Mouse (Mus musculus): ENCODE results near the gene Olfr1381. TPM values are rescaled to one million over a fixed set of nuclear protein-coding genes. Genes with fewer than 3 reads are reported as not detected.

The Olfr1381 gene
- polyA plus RNA-seq, 1 experiment from 2014 or later: not detected

Other genes with a start within 250 kb of the Olfr1381 start
- gene Olfr10, start 238.7 kb upstream of the Olfr1381 start, polyA plus RNA-seq (2015; fragmentation: Nextera tagmentation; extraction: Ambion mirVana): not detected in 2 replicates
- gene Olfr1391, start 220.7 kb upstream of the Olfr1381 start, polyA plus RNA-seq (2015; fragmentation: Nextera tagmentation; extraction: Ambion mirVana): not detected in 2 replicates
- gene Olfr1390, start 208.3 kb upstream of the Olfr1381 start, polyA plus RNA-seq (2015; fragmentation: Nextera tagmentation; extraction: Ambion mirVana): not detected in 2 replicates
- not detected in 2 replicates for gene Olfr1389, start 120.4 kb upstream of the Olfr1381 start, polyA plus RNA-seq (2015; fragmentation: Nextera tagmentation; extraction: Ambion mirVana)
- gene Olfr1388, start 106.8 kb upstream of the Olfr1381 start, polyA plus RNA-seq (2015; fragmentation: Nextera tagmentation; extraction: Ambion mirVana): 0.06 and 0.10 TPM in 2 replicates
- gene Olfr1387, start 88.1 kb upstream of the Olfr1381 start, polyA plus RNA-seq (2015; fragmentation: Nextera tagmentation; extraction: Ambion mirVana): not detected in 2 replicates
- gene Olfr1386, start 78.4 kb upstream of the Olfr1381 start, polyA plus RNA-seq (2015; fragmentation: Nextera tagmentation; extraction: Ambion mirVana): not detected in 2 replicates
- gene Olfr1385, start 54.4 kb upstream of the Olfr1381 start, polyA plus RNA-seq (2015; fragmentation: Nextera tagmentation; extraction: Ambion mirVana): not detected in 2 replicates
- not detected in 2 replicates for gene Olfr1384, start 36.7 kb upstream of the Olfr1381 start, polyA plus RNA-seq (2015; fragmentation: Nextera tagmentation; extraction: Ambion mirVana)
- not detected in 2 replicates for gene Olfr1383, start 23.8 kb upstream of the Olfr1381 start, polyA plus RNA-seq (2015; fragmentation: Nextera tagmentation; extraction: Ambion mirVana)
- not detected in 2 replicates for gene Olfr1382, start 15.2 kb upstream of the Olfr1381 start, polyA plus RNA-seq (2015; fragmentation: Nextera tagmentation; extraction: Ambion mirVana)
- not detected in 2 replicates for gene Olfr1380, start 13.4 kb downstream of the Olfr1381 start, polyA plus RNA-seq (2015; fragmentation: Nextera tagmentation; extraction: Ambion mirVana)
- 9.0 and 9.3 TPM in 2 replicates for gene Flt4, start 65.8 kb downstream of the Olfr1381 start, polyA plus RNA-seq (2015; fragmentation: Nextera tagmentation; extraction: Ambion mirVana)
- gene Scgb3a1, start 120.2 kb downstream of the Olfr1381 start, polyA plus RNA-seq (2015; fragmentation: Nextera tagmentation; extraction: Ambion mirVana): 0.81 TPM in 1 of 2 replicates, not detected in the other
- gene Cnot6, start 169.3 kb downstream of the Olfr1381 start, polyA plus RNA-seq (2015; fragmentation: Nextera tagmentation; extraction: Ambion mirVana): 61.9 and 62.6 TPM in 2 replicates